Mouse (Mus musculus) left cerebral cortex, postnatal 25 days (tissue): ENCODE measurements around the gene Hmgb1. TPM values are rescaled to one million over a fixed set of nuclear protein-coding genes. Genes with fewer than 3 reads are reported as not detected.
A peak's percentile ranks its signal among the peaks of the same experiment; 100 is the strongest.
"Not testable (repeated sequence)": the region's sequence is repeated elsewhere in the genome, so short reads cannot be mapped to it uniquely, and the experiment has no call there.

Source experiments
- DNase-seq, 2 experiments: peaks; one replicate each; pipeline ENCODE4 v3.0.0; 2022; ENCODE audit warnings: low spot score in 2 of 2, mixed read lengths in 1 of 2
- intact Hi-C: fragments of 180-260 bp; cut with DNase I; formaldehyde crosslinking; loops from one replicate; pipeline ENCODE4 v1.15.1; 2025
- total RNA-seq, 2 experiments: library from RNA; stranded (reverse); gene quantifications; 2 replicates each; pipeline ENCODE4 v1.2.3; 2021

The Hmgb1 gene
- total RNA-seq, 2 experiments from 2014 or later: 142 to 143 TPM

DNA sequence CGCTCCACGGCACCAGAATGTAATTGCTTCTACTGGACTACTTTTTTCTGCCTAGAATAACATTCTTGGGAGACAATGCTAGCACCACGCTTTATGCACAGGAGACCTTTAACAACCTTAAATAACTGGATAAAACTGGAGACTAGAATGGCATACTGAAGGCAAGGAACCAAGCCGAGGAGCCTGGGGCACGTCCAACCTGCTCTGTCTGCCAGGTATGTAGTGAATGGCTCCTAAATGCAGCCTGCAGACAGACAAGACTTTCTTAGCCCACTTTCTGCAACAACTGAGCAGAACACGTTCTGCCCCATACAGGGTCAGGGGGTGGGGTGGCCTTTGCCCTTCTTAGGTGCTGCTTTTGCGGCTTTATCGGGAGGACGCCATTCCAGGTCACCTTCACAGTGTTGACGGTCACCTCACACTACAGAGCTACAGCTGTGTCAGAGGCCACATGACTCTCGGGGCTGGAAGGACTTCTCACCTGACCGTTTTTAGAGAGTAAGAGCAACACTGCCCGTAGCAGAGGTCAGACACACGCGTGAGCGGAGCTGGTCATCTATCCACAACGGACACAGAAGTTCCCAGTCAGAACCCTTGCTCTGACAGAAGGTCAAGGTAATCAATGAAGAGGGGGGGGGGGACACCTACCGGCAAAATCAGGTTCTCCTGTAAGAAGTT, 27.3 kb downstream of the Hmgb1 start:
- intact Hi-C loops: no loop called here
- no peak for DNase-seq

DNA sequence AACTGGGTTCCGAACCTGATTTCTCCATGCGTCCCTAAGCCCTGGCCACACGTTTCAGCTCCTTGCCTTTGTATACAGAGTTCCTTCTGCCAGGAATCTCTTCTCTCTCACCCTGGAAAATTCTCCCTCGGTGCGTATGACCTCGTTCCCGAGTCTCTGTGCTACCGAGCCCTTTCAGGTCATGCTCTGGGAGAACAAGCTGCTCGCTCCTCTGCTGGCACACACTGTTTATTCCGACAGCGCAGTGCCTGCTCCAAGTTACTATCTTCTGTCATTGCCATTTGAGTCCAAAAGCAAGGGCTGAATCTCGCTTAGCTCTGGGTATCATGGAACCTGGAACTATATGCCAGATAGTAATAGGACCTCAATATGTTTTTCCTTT, 31.5 kb downstream of the Hmgb1 start:
- intact Hi-C loops: no loop called here
- no peak for DNase-seq

DNA sequence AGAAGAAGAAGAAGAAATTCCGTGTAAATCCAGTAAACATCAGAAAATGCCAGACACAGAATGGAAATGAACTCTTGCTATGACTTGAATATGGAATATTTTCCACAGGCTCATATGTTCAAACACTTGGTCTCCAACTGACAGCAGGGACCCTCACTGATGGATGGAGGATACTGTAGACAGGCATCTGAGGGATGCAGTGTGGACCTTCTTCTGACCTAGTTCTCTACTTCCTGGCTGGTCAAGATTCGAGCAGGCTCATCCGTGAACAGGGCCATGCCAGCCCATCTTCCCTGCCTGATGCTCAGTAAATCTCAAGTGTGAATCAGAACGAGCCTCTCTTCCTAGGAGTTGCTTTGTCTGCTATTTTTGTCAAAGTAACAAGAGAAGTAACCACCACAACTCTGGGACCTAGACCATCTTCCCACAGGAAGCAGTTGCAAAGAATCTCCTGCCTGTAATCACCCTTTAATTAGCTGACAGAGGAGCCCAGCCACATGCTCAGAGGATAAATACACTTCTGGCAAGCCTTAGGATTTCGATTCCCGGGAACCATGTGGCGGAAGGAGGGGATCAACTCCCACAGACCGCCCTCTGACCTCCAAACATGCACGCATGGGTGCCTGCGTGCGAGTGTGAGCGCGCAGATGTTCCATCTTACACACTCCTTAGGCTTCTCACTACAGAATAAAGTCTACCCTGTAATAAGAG, 32.1 kb downstream of the Hmgb1 start:
- DNase-seq: peak in 1 of 2 experiments; percentile 13
- intact Hi-C loops: no loop called here

DNA sequence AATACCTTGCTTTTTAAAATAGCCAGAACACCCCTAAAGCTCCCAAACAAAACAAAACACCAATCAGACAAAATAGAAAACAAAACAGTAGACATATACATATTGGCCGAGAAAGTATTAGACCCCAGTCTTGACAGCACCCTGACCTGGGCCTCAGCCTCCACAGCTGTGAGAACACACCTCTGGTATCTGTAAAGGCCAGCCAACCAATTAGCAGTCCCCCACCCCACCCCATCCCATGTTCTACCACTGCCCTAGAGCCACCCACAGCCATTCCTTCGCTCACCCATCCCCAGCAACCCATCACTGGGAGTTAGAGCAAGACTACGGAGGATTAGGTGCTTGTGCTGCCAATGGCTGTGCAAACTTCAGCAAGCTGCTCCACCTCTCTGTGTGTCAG, 33.4 kb downstream of the Hmgb1 start:
- intact Hi-C loops: no loop called here
- no peak for DNase-seq

DNA sequence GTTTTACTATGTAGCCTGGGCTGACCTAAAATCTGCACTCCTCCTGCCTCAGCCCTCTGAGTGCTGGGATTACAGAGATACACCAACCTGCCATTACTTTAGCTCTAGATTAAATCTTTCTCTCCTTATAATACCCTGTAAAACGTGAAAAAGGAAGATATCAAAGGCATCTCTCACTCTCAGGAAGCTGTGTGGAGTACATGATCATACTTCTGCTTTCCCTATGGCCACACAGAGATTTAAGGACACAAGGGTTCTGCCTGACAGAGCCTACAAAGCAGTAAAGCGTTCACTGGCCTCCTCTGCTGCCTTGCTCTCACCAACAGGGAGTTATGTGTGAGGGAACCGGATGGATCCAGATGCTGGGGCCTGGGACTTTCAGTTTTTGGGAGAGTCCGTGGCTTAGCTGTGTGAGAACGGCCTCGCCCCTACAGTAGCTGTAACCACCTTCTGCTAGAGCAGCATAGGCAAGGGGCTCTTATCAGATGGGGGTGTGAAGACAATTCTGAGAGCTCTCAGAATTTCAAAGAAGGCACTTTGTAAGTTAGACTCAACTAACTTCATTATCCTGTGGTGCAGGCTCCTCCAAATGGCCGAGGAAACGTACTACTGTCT, 36.8 kb downstream of the Hmgb1 start:
- DNase-seq: no peak
- intact Hi-C loops: no loop called here

DNA sequence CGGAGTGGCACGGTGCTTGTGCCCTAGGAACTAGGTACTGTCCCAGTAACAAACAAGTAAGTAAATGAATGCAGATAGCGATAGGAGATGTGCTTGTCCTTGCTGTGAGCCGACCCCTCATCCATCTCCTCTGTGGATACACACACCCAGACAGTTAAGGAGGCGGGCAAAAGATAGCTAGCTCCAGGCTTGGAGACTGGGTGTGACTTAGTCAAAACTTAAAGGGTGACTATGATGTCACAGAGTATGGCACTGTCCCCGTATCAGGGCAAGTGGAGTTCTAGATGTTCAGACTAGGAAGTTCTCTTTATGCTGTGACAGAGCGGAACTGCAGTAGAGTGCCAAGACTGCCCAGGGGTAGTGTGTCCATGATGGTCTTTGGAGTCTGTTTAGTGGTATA, 37.6 kb downstream of the Hmgb1 start:
- no peak for DNase-seq
- intact Hi-C loops: no loop called here

DNA sequence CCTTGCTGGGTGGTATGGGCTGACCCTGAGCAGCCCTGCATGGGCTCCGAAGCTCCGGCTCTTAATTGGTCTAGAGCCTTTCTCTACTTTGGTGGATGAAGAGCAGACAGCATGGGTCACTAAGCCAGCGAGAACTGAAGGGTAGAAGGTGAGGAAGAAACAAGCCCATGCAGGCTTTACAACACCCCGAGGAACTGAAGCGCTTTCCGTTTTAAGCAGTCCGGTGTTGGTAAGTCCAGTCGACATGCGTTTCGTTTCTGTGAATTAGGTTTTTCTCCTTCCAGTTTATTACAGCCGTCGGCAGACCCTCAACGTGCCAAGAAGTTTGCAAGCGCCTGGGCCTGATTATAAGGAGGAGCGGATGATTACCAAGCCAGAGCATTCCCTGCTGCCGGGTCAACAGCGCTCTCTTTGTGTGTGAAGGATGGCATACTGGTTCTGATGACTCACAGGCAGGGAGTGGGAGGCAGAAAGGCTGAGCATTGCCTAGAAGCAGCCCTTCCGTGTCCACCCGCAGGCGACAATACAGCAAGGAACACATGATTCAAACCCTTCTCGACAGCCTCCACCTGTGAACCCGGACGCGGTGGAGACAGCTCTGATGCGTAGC, 40.4 kb downstream of the Hmgb1 start:
- DNase-seq: peak; percentile 64 to 90
- intact Hi-C loops: no loop called here

DNA sequence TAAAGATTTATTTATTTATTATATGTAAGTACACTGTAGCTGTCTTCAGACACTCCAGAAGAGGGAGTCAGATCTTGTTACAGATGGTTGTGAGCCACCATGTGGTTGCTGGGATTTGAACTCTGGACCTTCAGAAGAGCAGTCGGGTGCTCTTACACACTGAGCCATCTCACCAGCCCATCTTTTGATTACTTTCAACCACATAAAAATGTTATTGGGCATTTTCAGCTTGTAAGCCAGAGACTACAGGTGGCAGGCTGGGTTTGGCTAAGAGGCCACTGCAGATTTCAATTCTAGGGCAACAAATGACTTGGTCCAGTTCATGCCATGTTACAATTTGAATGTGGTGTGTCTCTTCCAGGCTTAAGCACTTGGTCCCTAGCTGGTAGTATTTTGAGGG, 43.1 kb downstream of the Hmgb1 start:
- intact Hi-C loops, DNase-seq: not testable (repeated sequence)

DNA sequence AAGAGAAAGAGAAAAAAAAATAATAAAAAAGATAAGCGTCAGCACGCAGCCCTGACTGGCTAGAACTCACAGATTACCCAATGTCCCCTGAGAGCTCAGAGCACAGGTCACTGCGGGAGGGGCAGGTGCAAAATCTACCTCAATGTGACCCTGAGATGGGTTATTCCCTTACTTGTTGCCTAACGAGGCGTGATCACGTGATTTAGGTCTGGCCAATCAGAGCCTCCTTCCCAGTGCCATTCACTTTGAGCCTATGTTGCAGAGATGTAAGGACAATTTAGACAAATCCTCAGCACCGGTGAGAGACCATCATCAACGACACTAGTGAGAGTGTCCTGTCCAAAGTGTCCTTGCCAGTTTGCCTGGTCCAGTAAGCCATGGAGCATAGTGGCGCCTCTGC, 44.0 kb downstream of the Hmgb1 start:
- DNase-seq: no peak
- intact Hi-C loops: no loop called here

DNA sequence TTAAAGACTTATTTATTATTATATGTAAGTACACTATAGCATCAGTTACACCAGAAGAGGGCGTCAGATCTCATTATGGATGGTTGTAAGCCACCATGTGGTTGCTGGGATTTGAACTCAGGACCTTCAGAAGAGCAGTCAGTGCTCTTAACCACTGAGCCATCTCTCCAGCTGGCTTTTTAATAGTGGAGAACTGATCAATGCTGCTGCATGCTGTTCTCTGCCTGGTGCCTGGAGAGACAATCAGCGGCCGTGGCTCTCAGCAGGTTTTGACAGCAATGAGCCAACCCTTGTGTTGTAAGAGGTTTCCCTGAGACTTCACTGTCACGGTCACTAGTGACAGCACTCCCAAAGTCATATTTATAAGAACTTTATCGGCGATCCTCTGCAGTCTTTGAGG, 46.2 kb downstream of the Hmgb1 start:
- DNase-seq, intact Hi-C loops: not testable (repeated sequence)

DNA sequence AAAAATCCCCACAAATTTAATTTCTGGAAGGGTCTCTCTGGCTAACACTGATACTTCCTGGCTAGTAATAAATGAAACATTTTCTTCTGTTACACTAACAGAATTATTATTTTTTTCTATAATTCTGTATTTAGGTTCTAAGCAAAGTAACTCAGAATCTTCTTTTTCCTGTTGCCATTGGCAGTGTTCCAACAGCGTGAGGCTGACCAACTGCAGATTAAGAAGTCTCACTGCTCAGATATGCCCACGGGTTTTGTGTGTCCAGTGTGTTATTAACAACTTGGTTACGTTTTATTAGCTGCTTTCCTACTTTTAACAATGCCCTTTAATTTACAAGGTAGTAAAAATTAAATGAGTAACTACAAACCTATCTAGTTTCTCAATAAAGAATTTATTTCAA, 46.8 kb downstream of the Hmgb1 start:
- intact Hi-C loops: no loop called here
- no peak for DNase-seq

DNA sequence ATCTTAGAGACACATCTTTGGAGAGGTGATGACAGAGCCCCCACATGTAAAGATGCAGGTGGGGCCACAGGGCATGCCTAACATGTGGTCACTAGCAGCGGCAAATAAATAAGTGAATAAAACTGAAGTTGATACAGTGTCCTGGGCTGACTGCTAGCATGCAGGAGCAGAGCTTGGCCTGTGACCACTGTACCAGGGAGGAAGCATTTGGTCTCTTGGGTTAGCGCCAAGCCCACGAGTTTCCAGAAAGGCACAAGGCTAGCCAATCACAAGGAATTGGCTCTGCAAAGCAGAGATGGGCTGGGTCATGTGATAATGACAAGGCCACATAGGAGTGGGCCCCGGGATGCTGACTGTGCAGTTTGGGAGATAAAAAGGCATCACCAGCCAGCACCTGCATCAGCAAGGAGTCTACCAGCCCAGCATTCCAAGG, 47.3 kb downstream of the Hmgb1 start:
- intact Hi-C loops: no loop called here
- DNase-seq: no peak

DNA sequence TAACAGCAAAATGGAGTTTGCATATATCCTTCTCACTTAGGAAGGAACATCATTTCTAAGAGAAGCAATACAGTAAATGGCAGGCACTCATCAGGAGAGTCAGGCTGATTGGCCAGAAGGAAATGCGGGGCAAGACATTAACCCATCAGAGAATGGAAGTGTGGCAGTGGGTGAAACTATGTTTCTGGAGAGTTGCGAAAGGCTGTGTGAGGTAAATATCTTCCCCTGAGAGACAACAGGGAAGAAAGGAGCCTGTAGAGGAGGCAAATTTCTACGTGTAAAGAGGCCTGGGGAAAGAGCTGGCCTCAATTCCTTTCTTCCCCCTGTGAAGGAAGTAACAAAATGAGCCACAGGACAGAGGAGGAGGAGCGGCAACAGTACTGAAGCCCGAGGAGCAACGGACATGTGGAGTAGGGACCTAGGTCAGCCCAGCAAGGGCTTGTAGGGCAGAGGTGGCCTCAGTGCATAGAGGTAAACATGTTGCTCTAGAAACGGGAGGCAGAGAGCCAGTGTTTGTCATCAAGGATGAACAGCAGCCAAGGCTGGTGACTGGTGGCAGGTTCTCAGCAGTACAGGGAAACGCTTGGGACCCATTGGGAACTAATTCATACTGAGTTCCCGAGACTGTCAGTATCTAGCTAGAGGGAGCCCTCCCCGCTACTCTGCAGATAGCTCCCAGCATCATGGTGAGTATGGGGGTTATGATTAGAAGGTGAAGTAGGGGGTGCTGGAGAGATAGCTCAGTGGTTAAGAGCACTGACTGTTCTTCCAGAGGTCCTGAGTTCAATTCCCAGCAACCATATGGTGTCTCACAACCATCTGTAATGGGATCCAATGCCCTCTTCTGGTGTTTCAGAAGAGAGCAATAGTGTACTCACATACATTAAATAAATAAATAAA, 48.6 kb downstream of the Hmgb1 start:
- DNase-seq: no peak
- intact Hi-C loops: no loop called here

DNA sequence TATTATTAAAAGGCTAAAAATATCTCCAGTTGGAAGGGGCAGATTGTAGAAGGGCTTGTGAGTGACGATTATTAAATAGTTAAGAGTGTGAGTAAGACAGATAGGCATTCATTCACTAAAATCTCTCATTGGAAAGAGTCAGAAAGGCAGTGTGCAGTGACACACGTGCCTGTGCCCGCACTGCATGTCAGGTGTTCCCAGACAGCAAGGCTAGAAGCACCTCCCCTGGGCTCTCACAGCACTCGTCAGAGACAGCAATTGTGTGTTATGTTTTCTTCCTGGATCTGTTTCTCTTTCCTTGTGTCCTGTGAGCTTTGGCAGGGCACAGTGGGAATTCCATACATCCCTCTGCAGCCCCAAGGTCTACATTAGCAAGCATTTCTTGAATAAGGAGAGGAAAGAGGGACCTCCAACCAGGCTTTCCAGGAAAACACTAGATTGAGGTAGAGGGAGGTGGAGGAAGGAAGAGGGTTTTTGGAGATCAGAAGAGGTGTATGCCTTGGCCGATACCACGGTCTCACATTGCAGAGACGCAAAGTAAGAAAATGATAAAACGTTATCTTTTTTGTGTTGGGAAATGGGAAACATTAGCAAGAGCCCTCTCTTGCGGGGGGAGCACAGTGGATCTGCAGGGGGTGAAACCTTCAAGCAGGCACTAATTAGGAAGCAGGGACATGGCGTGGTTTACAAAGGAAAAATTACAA, 49.4 kb downstream of the Hmgb1 start:
- no peak for DNase-seq
- intact Hi-C loops: no loop called here

DNA sequence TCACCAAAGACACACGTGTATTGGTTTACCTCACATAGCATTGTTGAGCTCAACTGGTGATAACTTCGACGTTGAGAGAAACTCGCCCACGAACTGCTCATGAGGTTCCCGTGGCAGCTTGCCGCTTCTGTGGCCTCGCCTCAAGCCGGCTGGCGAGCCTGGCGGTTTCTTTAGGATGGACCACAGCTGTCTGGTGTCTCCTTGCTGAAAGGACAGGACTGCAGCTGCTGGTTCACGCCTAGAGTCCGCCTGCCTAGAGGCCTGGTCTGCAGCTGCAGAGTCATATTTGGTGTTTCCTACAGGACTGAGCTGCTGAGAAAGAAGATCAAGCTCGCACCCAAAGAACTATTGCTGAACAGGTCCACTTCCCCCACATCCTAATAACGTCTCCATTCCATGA, 55.8 kb downstream of the Hmgb1 start:
- intact Hi-C loops: no loop called here
- DNase-seq: no peak

DNA sequence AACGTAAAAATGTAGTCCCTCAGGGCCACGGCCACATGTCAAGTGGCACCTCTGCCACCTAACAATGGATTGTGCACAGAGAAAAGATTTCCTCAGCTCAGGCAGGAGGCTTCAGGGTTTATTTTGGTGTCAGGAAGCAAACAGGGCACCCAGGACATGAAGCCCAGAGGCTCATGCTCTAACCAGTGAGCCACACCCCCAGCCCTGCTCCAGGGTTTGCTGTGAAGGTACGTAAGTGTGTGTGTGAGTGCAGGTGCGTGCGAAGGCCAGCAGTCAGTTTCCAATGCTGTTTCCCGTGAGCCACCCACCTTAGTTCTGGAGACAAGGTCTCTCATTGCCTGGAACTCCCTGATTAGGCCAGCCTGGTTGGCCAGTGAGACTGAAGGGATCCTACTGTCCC, 60.5 kb downstream of the Hmgb1 start:
- intact Hi-C loops: no loop called here
- DNase-seq: no peak

DNA sequence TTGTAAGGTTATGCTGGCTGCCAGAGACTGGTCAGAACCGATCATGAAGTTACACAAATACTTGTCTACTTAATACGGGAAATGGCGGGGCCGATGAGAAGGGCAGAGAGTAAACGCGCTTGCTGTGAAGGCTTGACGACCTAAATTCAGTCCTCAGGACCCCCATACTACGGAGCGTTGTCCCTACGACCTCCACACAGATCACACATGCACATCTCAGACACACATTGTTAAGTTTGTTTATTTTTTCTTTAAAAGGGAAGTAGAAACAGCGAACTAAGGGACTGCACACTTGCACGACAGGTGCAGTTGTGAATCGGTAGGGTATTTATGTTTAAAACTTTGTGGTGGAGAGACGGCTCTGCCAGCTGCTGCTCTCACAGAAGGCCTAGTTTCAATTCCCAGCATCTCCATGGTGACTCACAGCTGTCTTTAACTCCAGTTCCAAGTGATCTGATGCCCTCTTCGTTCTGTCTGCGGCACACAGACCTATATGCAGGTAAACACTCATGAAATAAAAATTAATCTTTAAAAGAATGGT, 64.9 kb downstream of the Hmgb1 start:
- intact Hi-C loops: no loop called here
- no peak for DNase-seq

DNA sequence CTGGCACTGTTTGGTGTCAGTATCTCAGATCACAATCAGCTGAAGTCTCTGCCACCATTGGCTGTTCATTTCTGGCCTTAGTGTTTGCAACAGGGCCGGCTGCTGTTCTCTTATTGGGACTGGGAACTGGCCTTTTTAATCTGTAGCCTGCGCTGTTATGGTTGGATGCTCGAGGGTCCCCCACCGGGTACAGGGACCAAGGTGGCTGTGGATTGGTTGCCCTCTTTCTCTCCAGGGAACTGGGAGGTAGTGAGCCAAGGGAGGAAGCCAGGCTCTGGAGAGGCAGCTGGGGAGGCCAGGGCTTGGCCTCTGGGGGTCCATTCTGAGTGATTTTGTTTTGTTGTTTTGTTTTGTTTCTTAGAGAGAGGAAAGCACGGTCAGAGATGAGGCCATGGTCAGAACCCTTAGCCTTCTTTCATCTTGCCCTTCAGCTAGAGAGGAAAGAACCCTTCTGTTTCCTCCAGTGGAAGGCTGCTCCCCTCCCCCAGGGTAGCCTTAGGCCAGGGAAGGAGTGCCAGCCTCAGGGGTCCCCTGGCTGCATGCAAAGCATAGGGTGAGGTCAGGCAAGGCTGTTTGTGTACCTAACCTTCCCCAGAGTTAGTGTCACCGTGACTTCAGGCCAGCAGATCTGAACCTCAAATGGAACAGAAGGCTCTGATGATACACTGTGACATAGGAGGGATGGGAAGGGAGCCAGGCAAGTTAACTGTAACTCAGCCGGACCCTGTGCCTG, 66.3 kb downstream of the Hmgb1 start:
- intact Hi-C loops: no loop called here
- DNase-seq: no peak
